Mouse (Mus musculus): ENCODE data around the gene Ube2q2.

- TF ChIP-seq CTCF (IDR thresholded peaks at IDR 0.05; ENCODE audit: low read depth, low read length) (0 out of 2 replicates have a peak, but pooled peaks have one; percentile 1), POLR2A (IDR thresholded peaks at IDR 0.05; ENCODE audit: extremely low read depth, insufficient read depth, low read length) (peak; percentile 69)
Observed at GRCm38 (mm10) chr9:55208790-55209481, 60.3 kb downstream of the Ube2q2 start, which contains the start of gene Fbxo22.

Measured in liver, adult 2 months (tissue).